Mouse (Mus musculus): Measurements from ENCODE around the gene Lrrc58.

Lrrc58 gene

GRCm38 (mm10) chr16:37920842-37921409, 52.7 kb downstream of the Lrrc58 start:
- no peak for DNase-seq (ENCODE audit: low spot score in 2 of 2)

- DNase-seq (ENCODE audit: low spot score in 2 of 2), result no peak
Observed at GRCm38 (mm10) chr16:37926087-37926486, 57.9 kb downstream of the Lrrc58 start.

GRCm38 (mm10) chr16:37927117-37927516, 58.9 kb downstream of the Lrrc58 start:
- no peak for DNase-seq (ENCODE audit: low spot score in 2 of 2)

- DNase-seq (ENCODE audit: low spot score in 2 of 2), result no peak
Observed at GRCm38 (mm10) chr16:37929006-37929405, 60.8 kb downstream of the Lrrc58 start.

- DNase-seq (ENCODE audit: low spot score in 2 of 2), result no peak
Observed at GRCm38 (mm10) chr16:37929626-37930025, 61.4 kb downstream of the Lrrc58 start.

- DNase-seq (ENCODE audit: low spot score in 2 of 2), result no peak
Observed at GRCm38 (mm10) chr16:37934932-37935331, 66.7 kb downstream of the Lrrc58 start.

GRCm38 (mm10) chr16:37937276-37937675, 69.1 kb downstream of the Lrrc58 start:
- DNase-seq (ENCODE audit: low spot score in 2 of 2), result no peak
